Mouse (Mus musculus): Measurements from ENCODE around the gene Akap8l.

Akap8l gene

GRCm38 (mm10) chr17:32350382-32350983, at the start of gene Akap8l:
TSS of gene Akap8l (minus strand) at chr17:32350607.
- DNase-seq (ENCODE audit: low spot score in 2 of 2): peak; percentile 97 to 98

- DNase-seq (ENCODE audit: low spot score in 2 of 2): no peak
Observed at GRCm38 (mm10) chr17:32396266-32396665, 45.9 kb upstream of the Akap8l start.

- DNase-seq (ENCODE audit: low spot score in 2 of 2): no peak
Observed at GRCm38 (mm10) chr17:32393944-32394343, 43.5 kb upstream of the Akap8l start.

GRCm38 (mm10) chr17:32389101-32389659, 38.8 kb upstream of the Akap8l start, which contains the start of gene Wiz:
TSS of gene Wiz (minus strand) at chr17:32389439.
- DNase-seq (ENCODE audit: low spot score in 2 of 2): peak; percentile 90 to 91

DNA sequence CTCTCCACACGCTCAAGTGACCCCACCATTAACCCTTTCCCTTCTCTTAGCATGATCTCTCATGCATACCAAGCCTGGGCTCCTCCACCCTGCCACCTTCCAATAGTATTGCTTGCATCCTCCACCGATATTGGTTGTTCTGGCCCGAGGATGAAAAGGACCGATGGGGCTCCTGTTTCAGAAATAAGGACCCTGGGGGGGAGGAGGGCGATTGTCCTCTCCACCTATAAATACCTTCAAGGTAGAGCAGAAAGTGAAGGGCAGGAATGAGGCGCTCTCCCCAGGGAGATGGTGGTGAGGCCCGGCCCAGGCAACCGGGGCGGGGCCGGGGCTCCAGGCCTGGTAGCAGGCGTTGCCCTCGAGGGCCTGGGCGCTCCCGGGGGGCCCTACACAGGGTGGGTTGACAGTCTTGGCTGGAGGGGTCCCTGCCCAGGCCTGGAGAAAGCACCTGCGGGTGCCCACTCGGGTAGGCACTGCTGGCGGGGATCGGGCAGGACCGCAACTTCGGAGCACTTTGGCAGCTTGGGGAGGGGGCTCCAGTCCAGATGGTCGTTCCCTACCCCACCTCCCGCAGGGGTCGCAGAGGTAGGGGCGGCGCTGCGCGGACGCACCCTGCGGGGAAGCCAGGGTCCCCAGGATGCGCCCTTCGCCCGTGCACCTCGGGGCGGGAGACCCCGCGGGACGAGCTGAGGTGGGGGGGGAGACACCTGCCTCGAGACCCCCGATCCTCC, 38.1 kb upstream of the Akap8l start:
- no peak for DNase-seq (ENCODE audit: low spot score in 2 of 2)

GRCm38 (mm10) chr17:32387986-32388369, 37.6 kb upstream of the Akap8l start:
- no peak for DNase-seq (ENCODE audit: low spot score in 2 of 2)

GRCm38 (mm10) chr17:32386659-32387432, 36.4 kb upstream of the Akap8l start:
- no peak for DNase-seq (ENCODE audit: low spot score in 2 of 2)

DNA sequence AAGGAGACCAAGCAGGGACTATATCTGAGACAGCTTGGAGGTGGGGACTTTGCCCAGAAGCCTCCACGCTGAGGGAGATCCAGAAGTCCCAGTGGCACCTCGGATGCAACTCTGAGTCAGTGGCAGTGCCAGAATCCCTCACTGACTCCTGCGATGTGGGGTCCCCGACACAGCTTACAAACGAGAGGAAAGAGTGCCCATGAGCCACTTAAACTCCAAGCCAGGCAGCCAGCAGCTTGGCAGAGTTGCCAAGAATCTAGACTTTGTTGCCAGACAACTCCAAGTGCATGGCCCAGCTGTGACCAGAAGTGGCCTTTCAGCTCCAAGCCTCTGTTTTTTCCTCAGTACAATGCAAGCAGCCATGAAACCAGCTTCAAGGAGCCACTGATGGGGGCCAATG, 33.3 kb upstream of the Akap8l start:
- no peak for DNase-seq (ENCODE audit: low spot score in 2 of 2)

DNA sequence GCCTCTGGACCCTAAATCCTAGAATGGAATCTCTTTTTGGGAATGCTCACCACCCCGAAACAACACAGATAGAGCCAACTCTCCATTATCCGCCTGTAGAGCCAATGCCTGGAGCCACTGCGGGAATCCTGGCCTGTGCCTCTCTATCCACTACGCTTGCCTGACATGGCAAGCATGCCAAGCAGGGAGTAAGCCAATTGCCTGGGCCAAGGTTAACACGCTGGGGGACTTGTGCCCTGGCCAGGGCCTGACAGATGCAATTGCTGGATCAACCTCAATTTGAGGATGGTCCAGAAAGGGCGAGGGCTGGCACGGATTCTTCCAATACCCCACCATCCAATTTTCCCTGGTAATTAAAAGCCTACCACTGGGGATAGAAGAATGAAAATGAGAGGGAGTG, 32.2 kb upstream of the Akap8l start:
- DNase-seq (ENCODE audit: low spot score in 2 of 2): no peak

- no peak for DNase-seq (ENCODE audit: low spot score in 2 of 2)
Observed at GRCm38 (mm10) chr17:32378786-32379185, 28.4 kb upstream of the Akap8l start.

- DNase-seq (ENCODE audit: low spot score in 2 of 2): no peak
Observed at GRCm38 (mm10) chr17:32377137-32377536, 26.7 kb upstream of the Akap8l start.

GRCm38 (mm10) chr17:32376475-32376874, 26.1 kb upstream of the Akap8l start:
- no peak for DNase-seq (ENCODE audit: low spot score in 2 of 2)

DNA sequence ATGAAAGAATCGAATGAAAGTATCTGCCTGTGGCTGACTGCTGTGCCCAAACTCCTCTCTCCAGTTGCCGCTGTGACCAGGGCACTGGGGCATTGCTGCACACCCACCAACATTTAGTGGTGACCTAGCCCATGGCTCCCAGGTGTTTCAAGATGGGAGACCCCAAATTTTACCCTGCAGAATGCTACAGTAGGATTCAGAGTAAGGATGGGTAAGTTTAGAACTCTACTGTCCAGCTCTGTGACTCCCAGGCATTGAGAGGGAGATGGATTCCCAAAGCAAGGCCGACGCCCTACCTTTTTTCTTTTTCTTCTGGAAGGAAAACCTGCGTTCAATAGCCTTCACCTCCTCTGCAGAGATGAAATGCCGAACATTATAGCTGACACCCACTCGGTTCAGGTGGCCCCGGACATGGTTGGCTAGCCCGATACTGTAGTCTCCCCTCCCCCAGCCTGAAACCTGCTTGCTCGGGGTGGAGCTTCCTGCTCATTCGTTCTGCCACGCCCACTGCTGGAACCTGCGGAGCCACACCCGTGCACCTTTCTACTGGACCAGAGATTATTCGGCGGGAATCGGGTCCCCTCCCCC, 18.7 kb upstream of the Akap8l start:
- no peak for DNase-seq (ENCODE audit: low spot score in 2 of 2)

GRCm38 (mm10) chr17:32367706-32368105, 17.3 kb upstream of the Akap8l start:
- DNase-seq (ENCODE audit: low spot score in 2 of 2): no peak

DNA sequence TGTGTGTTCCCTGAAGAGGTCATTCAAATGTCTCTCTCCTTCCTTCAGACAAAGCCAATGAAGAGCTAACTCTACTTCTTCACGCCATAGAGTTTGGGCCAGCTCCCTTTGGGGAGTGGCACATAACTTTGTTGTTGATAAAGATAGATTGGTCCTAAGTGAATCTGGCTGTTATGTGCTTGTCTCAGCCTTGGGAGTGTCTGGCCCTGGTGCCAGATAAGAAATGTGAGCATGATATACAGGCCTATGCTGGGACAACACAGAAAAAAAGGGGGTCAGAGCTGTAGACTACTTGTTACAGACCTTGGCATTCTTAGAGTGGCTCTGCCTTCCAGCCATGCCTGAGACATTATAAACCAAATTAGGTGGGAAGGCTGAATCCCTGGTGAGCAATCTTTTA, 14.9 kb upstream of the Akap8l start:
- no peak for DNase-seq (ENCODE audit: low spot score in 2 of 2)

DNA sequence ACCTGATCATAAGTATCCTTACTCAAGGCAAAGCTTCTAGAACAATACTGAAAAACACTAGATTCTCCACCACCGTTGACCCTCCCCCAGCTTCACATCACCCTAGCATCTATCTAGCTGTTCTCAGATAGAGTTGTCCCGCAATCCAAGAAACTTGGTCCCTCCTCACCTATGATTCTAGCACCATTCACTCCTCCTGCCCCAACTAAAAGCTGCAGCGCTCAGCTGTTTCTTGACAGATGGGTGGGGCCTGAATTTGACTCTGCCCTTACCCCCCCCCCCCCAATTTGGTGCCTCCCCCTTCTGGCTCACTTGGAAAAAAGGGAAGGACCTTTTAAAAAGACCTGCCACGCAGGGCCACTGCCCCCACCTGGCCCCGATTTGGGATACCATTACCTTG, 14.4 kb upstream of the Akap8l start:
- no peak for DNase-seq (ENCODE audit: low spot score in 2 of 2)

DNA sequence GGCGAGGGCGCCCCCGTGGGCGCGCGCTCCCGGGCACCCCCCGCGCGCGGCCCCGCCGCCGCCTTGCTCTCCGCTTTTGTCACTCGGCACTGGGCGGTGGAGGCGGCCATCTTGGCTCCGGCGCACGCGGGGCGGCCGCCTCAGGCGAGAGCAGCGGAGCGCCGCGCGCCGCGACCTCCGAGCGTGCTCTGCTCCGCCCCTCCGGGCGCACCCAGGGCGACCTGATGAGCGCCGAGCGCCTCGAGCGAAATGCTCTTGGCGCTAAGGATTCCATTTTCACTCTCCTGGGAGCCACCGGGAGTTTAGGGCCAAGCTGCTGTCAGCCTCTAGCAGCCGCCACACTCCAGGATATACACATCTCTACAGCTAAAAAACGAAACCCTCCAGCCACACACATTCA, 13.9 kb upstream of the Akap8l start:
- peak; percentile 83 to 84 for DNase-seq (ENCODE audit: low spot score in 2 of 2)

DNA sequence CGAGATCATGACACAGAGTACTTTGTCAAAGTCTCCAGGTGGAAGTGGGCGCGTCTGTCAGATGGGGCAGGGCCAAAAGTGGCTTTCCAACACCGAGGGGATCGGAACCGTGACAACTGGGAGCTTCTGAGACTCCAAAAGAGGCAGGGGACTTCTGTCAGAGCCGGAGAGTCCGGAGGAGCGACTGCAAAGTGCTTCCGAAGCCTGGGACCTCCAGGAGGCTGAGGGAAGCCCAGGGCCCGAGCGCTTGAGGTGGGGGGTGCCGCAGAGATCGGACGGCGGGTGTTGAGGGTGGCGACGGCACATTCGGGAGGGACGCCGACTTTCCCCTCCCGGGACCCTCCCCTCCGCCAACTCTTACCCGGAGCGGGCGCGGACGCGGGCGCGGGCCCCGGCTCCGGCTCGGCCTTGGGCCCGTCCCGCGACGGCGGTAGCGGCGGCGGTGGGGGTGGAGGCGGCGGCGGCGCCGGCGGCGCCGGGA, 13.5 kb upstream of the Akap8l start:
- DNase-seq (ENCODE audit: low spot score in 2 of 2): no peak

GRCm38 (mm10) chr17:32362686-32363085, 12.3 kb upstream of the Akap8l start:
- DNase-seq (ENCODE audit: low spot score in 2 of 2): no peak

DNA sequence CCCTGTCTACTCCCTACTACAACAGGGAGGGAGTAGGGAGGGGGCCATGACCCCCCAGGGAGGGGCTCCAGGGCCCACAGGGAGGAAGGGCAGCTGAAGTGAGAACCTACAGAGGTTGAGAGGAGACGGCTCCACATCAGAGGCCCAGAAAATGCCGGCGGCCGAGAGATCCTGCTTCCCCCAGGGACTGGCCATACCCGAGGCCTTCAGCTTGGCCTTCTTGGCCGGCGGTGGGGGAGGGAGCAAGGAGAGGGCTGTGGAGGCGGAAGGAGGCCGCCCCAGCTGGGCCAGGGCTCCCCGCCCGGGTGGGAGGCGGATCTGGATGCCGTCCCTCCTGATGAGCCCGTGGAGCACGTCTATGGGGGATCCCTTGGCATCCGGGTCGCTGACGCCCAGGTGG, 9.5 kb upstream of the Akap8l start:
- no peak for DNase-seq (ENCODE audit: low spot score in 2 of 2)

DNA sequence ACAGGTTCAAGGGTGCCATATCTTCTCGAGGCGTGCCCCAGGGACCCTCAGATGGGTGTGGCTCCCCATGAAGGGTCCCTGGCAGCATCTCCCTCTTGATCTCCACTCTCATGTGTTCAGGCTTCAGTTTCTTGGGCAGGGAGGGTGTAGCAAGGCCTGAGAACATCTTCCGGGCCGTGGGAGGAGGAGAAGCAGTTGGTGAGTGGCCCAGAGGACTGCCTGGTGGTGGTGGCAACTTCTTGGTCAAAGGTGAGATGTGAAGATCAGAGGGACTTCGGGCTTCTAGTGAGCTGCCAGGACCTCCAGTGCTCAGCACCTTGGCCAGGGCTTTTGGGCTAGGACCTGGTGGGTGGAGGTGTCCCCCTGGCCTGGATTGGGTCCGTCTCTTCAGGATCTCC, 8.5 kb upstream of the Akap8l start:
- DNase-seq (ENCODE audit: low spot score in 2 of 2): no peak

Measured in right cerebral cortex, postnatal 36 days (tissue).